Mouse (Mus musculus) heart, embryonic 12.5 days (tissue): Measurements from ENCODE around the gene Zfp36. TPM values are rescaled to one million over a fixed set of nuclear protein-coding genes. Genes with fewer than 3 reads are reported as not detected.
A peak's percentile ranks its signal among the peaks of the same experiment; 100 is the strongest.

Experiments used
- ATAC-seq: fragments of 200-750 bp; cut with Nextera tagmentation; 2 replicates; pipeline ENCODE4 v1.8.0; 2017; ENCODE audit warnings: moderate TSS enrichment, moderate library complexity; ENCODE audit not compliant: insufficient number of reproducible peaks, low FRiP score
- H3K27ac ChIP-seq: fragments of 300-500 bp; sonication (generic); 2 replicates; pipeline ENCODE4 v1.5.1; 2016; ENCODE audit warnings: mild to moderate bottlenecking, moderate library complexity; ENCODE audit not compliant: poor library complexity, severe bottlenecking
- H3K27me3 ChIP-seq: fragments of 300-500 bp; sonication (generic); replicated peaks from 2 replicates; pipeline ENCODE4 v1.6.1; 2016; ENCODE audit warnings: mild to moderate bottlenecking, moderate library complexity
- H3K36me3 ChIP-seq: fragments of 300-500 bp; sonication (generic); 2 replicates; pipeline ENCODE4 v1.6.1; 2016; ENCODE audit warnings: mild to moderate bottlenecking, moderate library complexity
- H3K4me1 ChIP-seq: fragments of 300-500 bp; sonication (generic); replicated peaks from 2 replicates; pipeline ENCODE4 v1.6.1; 2016; ENCODE audit warnings: mild to moderate bottlenecking
- H3K4me2 ChIP-seq: fragments of 300-500 bp; sonication (generic); 2 replicates; pipeline ENCODE4 v1.6.1; 2016; ENCODE audit warnings: mild to moderate bottlenecking, moderate library complexity
- H3K4me3 ChIP-seq: fragments of 300-500 bp; sonication (generic); 2 replicates; pipeline ENCODE4 v1.5.1; 2016; ENCODE audit warnings: mild to moderate bottlenecking
- H3K9ac ChIP-seq: fragments of 300-500 bp; sonication (generic); 2 replicates; pipeline ENCODE4 v1.6.1; 2016; ENCODE audit warnings: mild to moderate bottlenecking, moderate library complexity
- H3K9me3 ChIP-seq: fragments of 300-500 bp; sonication (generic); replicated peaks from 2 replicates; pipeline ENCODE4 v1.6.1; 2016; ENCODE audit warnings: mild to moderate bottlenecking, moderate library complexity
- WGBS: fragments of 180-500 bp; shearing (Covaris S2); methylation state at CpG from one replicate; pipeline ENCODE4 v1.1.7; 2016; 5-methylcytosine and 5-hydroxymethylcytosine counted together
- polyA plus RNA-seq: library from polyadenylated mRNA; unstranded; fragments of >200 nt; fragmentation: Nextera tagmentation; extraction: Ambion mirVana; gene quantifications from 2 replicates; pipeline ENCODE4 v1.2.1, GENCODE M21; 2016

Gene Zfp36
- polyA plus RNA-seq, 1 experiment from 2014 or later: 15.9 TPM

DNA sequence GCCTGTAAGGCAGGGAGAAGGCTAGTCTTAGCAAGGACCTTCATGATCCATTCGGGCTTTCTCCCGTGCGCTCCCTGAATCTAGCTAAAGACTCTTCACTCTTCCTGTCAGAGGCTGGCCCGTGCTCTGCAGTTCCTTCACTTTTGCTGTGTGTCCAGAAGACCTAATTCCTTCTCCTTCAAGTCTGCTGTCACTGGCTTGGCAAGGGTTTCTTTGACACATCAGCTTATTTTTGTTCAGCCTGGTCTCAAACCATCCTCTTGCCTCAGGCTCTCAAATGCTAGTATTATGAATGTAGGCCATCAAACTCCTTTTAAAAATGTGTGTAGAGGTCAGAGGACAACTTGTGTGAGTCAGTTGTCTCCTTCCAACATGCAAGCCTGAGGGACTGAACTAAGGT, 3.6 kb upstream of the Zfp36 start:
- peaks cover 43% of the 10 kb centered on the region for H3K4me1 ChIP-seq
- ATAC-seq: no peak

DNA sequence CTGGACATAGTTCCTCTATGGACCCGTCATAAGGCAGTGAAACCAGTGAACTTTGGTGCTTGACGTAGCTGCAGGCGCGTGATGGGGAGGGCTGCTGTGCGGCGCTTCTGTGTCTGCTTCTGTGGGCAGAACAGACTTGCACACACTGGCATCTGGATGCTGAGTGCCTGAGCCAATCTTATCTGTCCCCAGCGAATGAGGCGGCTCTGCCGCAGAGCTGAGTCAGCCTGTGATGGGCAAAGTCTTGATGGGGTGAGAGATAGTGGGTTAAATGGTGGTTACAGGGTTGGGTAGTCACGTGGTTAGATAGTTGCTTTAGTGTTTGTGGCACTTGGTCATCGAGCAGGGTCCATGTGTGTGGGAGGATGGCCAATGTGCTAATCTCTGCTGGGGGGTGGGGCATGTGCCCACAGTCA, 2.9 kb upstream of the Zfp36 start:
- ATAC-seq: peak; percentile 34
- peak overlapping the region; percentile 78; the same call in 1 of the 2 replicates for H3K9ac ChIP-seq
- 9% methylated on average over 11 of the region's 11 CpGs for WGBS

More for the DNA sequence above, 3.6 kb upstream of the Zfp36 start:
- Histone ChIP-seq H3K4me2 (peak overlapping the region; percentile 76; the same call in 1 of the 2 replicates), H3K9me3 (no peaks in the 10 kb centered on the region), H3K36me3 (peaks cover 23% of the 10 kb centered on the region), H3K9ac (0 out of 2 replicates have a peak overlapping the region, but pooled peaks have one; percentile 78), H3K4me3 (no peak overlapping the region), H3K27me3 (no peaks in the 10 kb centered on the region), H3K27ac (peak overlapping the region; percentile 100)
- WGBS: 67% methylated on average over 4 of the region's 4 CpGs

GRCm38 (mm10) chr7:28382347-28382951, 2.4 kb upstream of the Zfp36 start:
- no peak for ATAC-seq
- WGBS: 50% methylated on average over 9 of the region's 12 CpGs
- Histone ChIP-seq H3K4me3 (peak overlapping the region; percentile 40), H3K4me2 (peak overlapping the region; percentile 76), H3K27me3 (no peaks in the 10 kb centered on the region), H3K27ac (peak overlapping the region; percentile 100), H3K36me3 (peaks cover 14% of the 10 kb centered on the region), H3K9me3 (no peaks in the 10 kb centered on the region), H3K4me1 (peaks cover 53% of the 10 kb centered on the region), H3K9ac (peak overlapping the region; percentile 78)

More for the DNA sequence above, 2.9 kb upstream of the Zfp36 start:
- peaks cover 47% of the 10 kb centered on the region for H3K4me1 ChIP-seq
- H3K36me3 ChIP-seq: peaks cover 16% of the 10 kb centered on the region
- H3K9me3 ChIP-seq: no peaks in the 10 kb centered on the region
- peak overlapping the region; percentile 76 for H3K4me2 ChIP-seq
- H3K4me3 ChIP-seq: peak overlapping the region; percentile 40
- H3K27me3 ChIP-seq: no peaks in the 10 kb centered on the region
- peak overlapping the region; percentile 100 for H3K27ac ChIP-seq

DNA sequence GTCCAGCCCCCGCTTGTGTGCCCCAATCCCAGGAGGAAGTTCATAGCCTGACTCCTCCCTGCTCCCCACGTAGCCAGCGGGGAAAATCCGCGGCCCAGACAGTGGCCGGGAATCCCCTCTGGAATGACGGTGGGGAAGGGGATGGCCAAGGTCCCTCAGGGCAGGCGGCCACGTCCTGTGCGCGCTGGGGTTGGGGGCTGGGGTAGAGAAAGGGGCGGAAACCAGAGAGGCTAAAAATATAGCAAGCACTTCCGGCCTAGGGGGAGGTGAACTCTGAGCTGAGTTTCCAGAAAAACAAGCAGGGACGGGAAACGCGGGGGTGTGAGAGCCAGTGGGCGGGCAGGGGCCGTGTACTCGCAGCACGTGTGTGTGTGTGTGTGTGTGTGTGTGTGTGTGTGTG, 1.9 kb upstream of the Zfp36 start:
- H3K4me1 ChIP-seq: peaks cover 58% of the 10 kb centered on the region
- no peaks in the 10 kb centered on the region for H3K27me3 ChIP-seq
- H3K9me3 ChIP-seq: no peaks in the 10 kb centered on the region
- H3K4me3 ChIP-seq: peak overlapping the region; percentile 40
- ATAC-seq: peak; percentile 68
- H3K36me3 ChIP-seq: peaks cover 17% of the 10 kb centered on the region
- H3K4me2 ChIP-seq: peak overlapping the region; percentile 76
- H3K27ac ChIP-seq: peak overlapping the region; percentile 100
- H3K9ac ChIP-seq: peak overlapping the region; percentile 78
- whole genome bisulfite sequencing: 0% methylated on average over 20 of the region's 20 CpGs

GRCm38 (mm10) chr7:28381017-28381790, 1.2 kb upstream of the Zfp36 start:
- Histone ChIP-seq H3K9ac (peak overlapping the region; percentile 78), H3K4me1 (peaks cover 64% of the 10 kb centered on the region), H3K4me2 (peak overlapping the region; percentile 76), H3K36me3 (peaks cover 17% of the 10 kb centered on the region), H3K9me3 (no peaks in the 10 kb centered on the region), H3K27ac (peak overlapping the region; percentile 100), H3K4me3 (peak overlapping the region; percentile 40), H3K27me3 (no peaks in the 10 kb centered on the region)
- peak; percentile 58 for ATAC-seq
- WGBS: 3% methylated on average over 30 of the region's 30 CpGs

- Histone ChIP-seq H3K4me1 (peaks cover 74% of the 10 kb centered on the region), H3K27ac (peak overlapping the region; percentile 96), H3K36me3 (peaks cover 6% of the 10 kb centered on the region), H3K9me3 (no peaks in the 10 kb centered on the region), H3K9ac (peak overlapping the region; percentile 93), H3K27me3 (no peaks in the 10 kb centered on the region), H3K4me3 (peak overlapping the region; percentile 72), H3K4me2 (peak overlapping the region; percentile 93)
- WGBS: under 1% methylated on average over 53 of the region's 53 CpGs
- ATAC-seq: peak; percentile 76
Observed at GRCm38 (mm10) chr7:28378769-28379651, 1.0 kb downstream of the Zfp36 start.

GRCm38 (mm10) chr7:28378066-28378690, 1.9 kb downstream of the Zfp36 start:
- peaks cover 69% of the 10 kb centered on the region for H3K4me1 ChIP-seq
- H3K9me3 ChIP-seq: no peaks in the 10 kb centered on the region
- H3K36me3 ChIP-seq: peaks cover 6% of the 10 kb centered on the region
- H3K4me3 ChIP-seq: peak overlapping the region; percentile 72
- peak overlapping the region; percentile 93 for H3K4me2 ChIP-seq
- H3K27me3 ChIP-seq: no peaks in the 10 kb centered on the region
- H3K27ac ChIP-seq: peak overlapping the region; percentile 96
- ATAC-seq: no peak
- 27% methylated on average over 32 of the region's 32 CpGs for WGBS
- H3K9ac ChIP-seq: peak overlapping the region; percentile 93

DNA sequence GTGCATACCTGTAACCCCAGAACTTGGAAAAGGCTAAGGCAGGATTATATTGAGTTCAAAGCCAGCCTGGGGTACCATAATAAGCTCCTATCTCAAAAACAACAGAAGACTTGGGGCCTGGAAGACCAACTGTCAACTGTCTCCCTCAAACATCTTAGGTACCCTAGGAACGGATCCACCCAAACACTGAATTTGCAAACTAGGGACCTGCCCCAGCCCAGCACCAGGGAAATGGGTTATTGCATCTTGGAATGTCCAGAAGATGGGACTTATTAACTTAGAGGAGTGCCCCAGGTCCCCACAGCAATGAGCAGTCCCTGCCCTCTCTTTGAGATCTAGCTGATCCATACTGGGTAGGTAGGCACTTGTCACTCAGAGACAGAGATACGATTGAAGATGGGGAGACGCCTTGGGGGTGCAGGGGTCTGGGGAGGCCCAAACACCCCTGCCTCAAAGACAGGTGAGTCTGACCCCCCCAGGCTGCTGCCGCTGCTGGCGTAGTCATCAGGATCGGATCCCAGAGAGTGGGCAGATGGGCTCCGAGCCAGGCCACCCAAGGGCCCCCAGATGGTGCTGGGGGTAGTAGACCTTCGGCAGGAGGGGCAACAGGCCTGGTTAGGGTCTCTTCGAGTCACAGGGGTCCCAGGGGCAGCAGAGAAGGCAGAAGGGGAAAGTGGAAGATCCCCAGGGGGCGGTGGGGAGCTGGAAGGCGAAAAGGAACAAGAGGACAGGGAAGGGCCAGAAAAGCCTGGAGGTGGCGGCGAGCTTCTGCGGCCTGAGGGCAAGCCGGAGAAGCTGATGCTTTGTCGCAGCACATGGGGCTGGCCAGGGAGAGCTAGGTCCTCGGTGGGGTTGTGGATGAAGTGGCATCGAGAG, 2.6 kb downstream of the Zfp36 start:
- 65% methylated on average over 18 of the region's 18 CpGs for WGBS
- peak overlapping the region; percentile 93 for H3K9ac ChIP-seq
- peak overlapping the region; percentile 96 for H3K27ac ChIP-seq
- H3K27me3 ChIP-seq: no peaks in the 10 kb centered on the region
- peaks cover 61% of the 10 kb centered on the region for H3K4me1 ChIP-seq
- H3K9me3 ChIP-seq: no peaks in the 10 kb centered on the region
- peak overlapping the region; percentile 93 for H3K4me2 ChIP-seq
- H3K4me3 ChIP-seq: peak overlapping the region; percentile 72
- ATAC-seq: no peak
- peaks cover 6% of the 10 kb centered on the region for H3K36me3 ChIP-seq

GRCm38 (mm10) chr7:28376011-28376771, 3.9 kb downstream of the Zfp36 start:
- H3K4me1 ChIP-seq: peaks cover 50% of the 10 kb centered on the region
- H3K9ac ChIP-seq: peak overlapping the region; percentile 87
- 3% methylated on average over 30 of the region's 30 CpGs for whole genome bisulfite sequencing
- H3K27ac ChIP-seq: peak overlapping the region; percentile 100
- ATAC-seq: no peak
- H3K36me3 ChIP-seq: peaks cover 6% of the 10 kb centered on the region
- H3K27me3 ChIP-seq: no peaks in the 10 kb centered on the region
- peak overlapping the region; percentile 81 for H3K4me2 ChIP-seq
- H3K4me3 ChIP-seq: peak overlapping the region; percentile 48
- no peaks in the 10 kb centered on the region for H3K9me3 ChIP-seq
